ENCODE assay signal across 21 mouse cellular contexts in the genomic region with DNA sequence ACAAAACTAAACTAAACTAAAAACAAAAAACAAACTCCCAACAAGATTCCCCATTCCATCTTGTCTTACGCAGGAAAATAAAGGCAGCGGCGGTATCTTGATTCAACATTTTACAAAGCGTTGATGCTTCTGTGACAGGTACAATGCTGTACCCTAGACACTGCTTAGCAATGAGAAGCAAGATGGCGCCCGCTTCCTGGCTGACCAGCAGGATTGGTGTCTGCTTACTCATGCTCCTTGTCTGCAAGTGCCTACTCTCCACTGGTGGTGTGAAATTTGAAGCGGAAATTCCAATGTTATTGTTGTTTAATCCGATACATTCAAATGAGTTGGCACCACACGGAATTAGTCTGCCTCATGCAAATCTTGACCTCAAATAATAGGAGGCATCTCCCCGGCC.
DNase-seq lines count a peak whose midpoint lies in the region; ATAC-seq and TF ChIP-seq lines count a peak whose summit lies in the region.
"Had no signal": no experiment of that assay in that cellular context is flagged by ENCODE, and none has a peak within 500 bp of the region (broad histone marks: within the 10 kb centered on the region; RNA-seq: fewer than 3 reads in every experiment).

No protein-coding gene starts in this region.

- no peak overlapping the region for H3K27ac ChIP-seq in hindbrain, postnatal 0 days
- no peak overlapping the region for H3K27ac ChIP-seq in hindbrain, embryonic 12.5 days
- no peak overlapping the region for H3K27ac ChIP-seq in midbrain, embryonic 14.5 days (replicated peaks; ENCODE audit: low read depth, low read length)
- no peak overlapping the region for H3K27ac ChIP-seq in midbrain, embryonic 15.5 days
- H3K27ac ChIP-seq: embryonic facial prominence, embryonic 10.5 days; embryonic facial prominence, embryonic 12.5 days; forebrain, embryonic 13.5 days; forebrain, embryonic 15.5 days had no signal

- H3K9me3 ChIP-seq in hindbrain, postnatal 0 days (ENCODE audit: low read length), result no peaks in the 10 kb centered on the region
- H3K9me3 ChIP-seq in hindbrain, embryonic 12.5 days (replicated peaks), result no peaks in the 10 kb centered on the region
- no peaks in the 10 kb centered on the region for H3K9me3 ChIP-seq in midbrain, embryonic 14.5 days (ENCODE audit: control insufficient read depth, low read length)
- H3K9me3 ChIP-seq in midbrain, embryonic 15.5 days, result no peaks in the 10 kb centered on the region
- H3K9me3 ChIP-seq: embryonic facial prominence, embryonic 10.5 days; embryonic facial prominence, embryonic 12.5 days; forebrain, embryonic 13.5 days; forebrain, embryonic 15.5 days had no signal

- H3K4me3 ChIP-seq in hindbrain, postnatal 0 days (ENCODE audit: low read length), result no peak overlapping the region
- no peak overlapping the region for H3K4me3 ChIP-seq in hindbrain, embryonic 12.5 days
- no peak overlapping the region for H3K4me3 ChIP-seq in midbrain, embryonic 14.5 days (replicated peaks; ENCODE audit: low read depth, low read length)
- no peak overlapping the region for H3K4me3 ChIP-seq in midbrain, embryonic 15.5 days
- H3K4me3 ChIP-seq: embryonic facial prominence, embryonic 10.5 days; embryonic facial prominence, embryonic 12.5 days; forebrain, embryonic 13.5 days; forebrain, embryonic 15.5 days had no signal

- H3K4me2 ChIP-seq in hindbrain, postnatal 0 days (ENCODE audit: low read depth, low read length), result no peak overlapping the region
- no peak overlapping the region for H3K4me2 ChIP-seq in hindbrain, embryonic 12.5 days (replicated peaks)
- no peak overlapping the region for H3K4me2 ChIP-seq in midbrain, embryonic 14.5 days (ENCODE audit: low read length)
- H3K4me2 ChIP-seq in midbrain, embryonic 15.5 days, result no peak overlapping the region
- H3K4me2 ChIP-seq: embryonic facial prominence, embryonic 12.5 days; forebrain, embryonic 13.5 days; forebrain, embryonic 15.5 days had no signal

- 78% methylated on average over 10 of the region's 10 CpGs for WGBS in hindbrain, postnatal 0 days
- 91% methylated on average over 10 of the region's 10 CpGs for WGBS in hindbrain, embryonic 12.5 days
- 80% methylated on average over 10 of the region's 10 CpGs for WGBS in midbrain, embryonic 14.5 days
- WGBS in midbrain, embryonic 15.5 days, result 78% methylated on average over 10 of the region's 10 CpGs

- H3K4me1 ChIP-seq in hindbrain, postnatal 0 days (ENCODE audit: insufficient read depth, low read length), result no peaks in the 10 kb centered on the region
- no peaks in the 10 kb centered on the region for H3K4me1 ChIP-seq in hindbrain, embryonic 12.5 days
- H3K4me1 ChIP-seq in midbrain, embryonic 14.5 days (ENCODE audit: control insufficient read depth, insufficient read depth, low read length), result no peaks in the 10 kb centered on the region
- H3K4me1 ChIP-seq in midbrain, embryonic 15.5 days, result 0 out of 2 replicates have a peak, but pooled peaks cover 3% of the 10 kb centered on the region
- H3K4me1 ChIP-seq: embryonic facial prominence, embryonic 10.5 days; embryonic facial prominence, embryonic 12.5 days; forebrain, embryonic 13.5 days; forebrain, embryonic 15.5 days had no signal

- 0 out of 2 replicates have a peak, but pooled peaks have one; percentile 56 for ATAC-seq in hindbrain, postnatal 0 days
- ATAC-seq in hindbrain, embryonic 12.5 days (ENCODE audit: low FRiP score), result no peak
- ATAC-seq in midbrain, embryonic 14.5 days (ENCODE audit: low FRiP score, low TSS enrichment), result no peak
- no peak for ATAC-seq in midbrain, embryonic 15.5 days (replicated peaks)
- ATAC-seq in megakaryocyte, adult 5-6 weeks (ENCODE audit: poor library complexity, severe bottlenecking), result no peak
- ATAC-seq: forebrain, embryonic 13.5 days; forebrain, embryonic 15.5 days; forebrain, postnatal 0 days; Patski had no signal

- no peak for TF ChIP-seq CTCF in hindbrain, postnatal 0 days (IDR thresholded peaks at IDR 0.05; ENCODE audit: low read depth)

- no peaks in the 10 kb centered on the region for H3K27me3 ChIP-seq in hindbrain, postnatal 0 days (ENCODE audit: insufficient read depth, low read length)
- no peaks in the 10 kb centered on the region for H3K27me3 ChIP-seq in hindbrain, embryonic 12.5 days
- no peaks in the 10 kb centered on the region for H3K27me3 ChIP-seq in midbrain, embryonic 14.5 days (ENCODE audit: control insufficient read depth, insufficient read depth, low read length)
- H3K27me3 ChIP-seq in midbrain, embryonic 15.5 days (replicated peaks), result peaks cover 3% of the 10 kb centered on the region; the same call in 1 of the 2 replicates
- H3K27me3 ChIP-seq: embryonic facial prominence, embryonic 12.5 days; forebrain, embryonic 15.5 days had no signal

- no peak overlapping the region for H3K9ac ChIP-seq in hindbrain, postnatal 0 days (replicated peaks; ENCODE audit: low read length)
- no peak overlapping the region for H3K9ac ChIP-seq in hindbrain, embryonic 12.5 days
- H3K9ac ChIP-seq in midbrain, embryonic 14.5 days (replicated peaks; ENCODE audit: low read length), result no peak overlapping the region
- no peak overlapping the region for H3K9ac ChIP-seq in midbrain, embryonic 15.5 days
- H3K9ac ChIP-seq: embryonic facial prominence, embryonic 12.5 days; forebrain, embryonic 13.5 days; forebrain, embryonic 15.5 days; forebrain, postnatal 0 days had no signal

- DNase-seq in hindbrain, postnatal 0 days (ENCODE audit: low spot score), result no peak
- DNase-seq in midbrain, embryonic 14.5 days, result peak; percentile 17
- DNase-seq in R1 (ENCODE audit: low read depth, low spot score), result peak; percentile 24
- no peak for DNase-seq in right cerebral cortex, adult 18-20 months
- DNase-seq: adrenal gland, adult 2 months; adrenal gland, postnatal 10 days; adrenal gland, postnatal 25 days; cerebellum, adult 11-12 months; cerebellum, adult 2 months; cerebellum, adult 9-10 months; cerebellum, postnatal 10 days; cerebellum, postnatal 25 days; forebrain, postnatal 0 days had no signal

- 0 out of 2 replicates have a peak, but pooled peaks cover 3% of the 10 kb centered on the region for H3K36me3 ChIP-seq in hindbrain, postnatal 0 days (ENCODE audit: insufficient read depth, low read length)
- H3K36me3 ChIP-seq in hindbrain, embryonic 12.5 days, result peaks cover 3% of the 10 kb centered on the region; the same call in 1 of the 2 replicates
- H3K36me3 ChIP-seq in midbrain, embryonic 14.5 days (ENCODE audit: control insufficient read depth, insufficient read depth, low read length), result no peaks in the 10 kb centered on the region
- no peaks in the 10 kb centered on the region for H3K36me3 ChIP-seq in midbrain, embryonic 15.5 days (replicated peaks)
- H3K36me3 ChIP-seq: embryonic facial prominence, embryonic 10.5 days; embryonic facial prominence, embryonic 12.5 days; forebrain, embryonic 15.5 days had no signal

Comparison
In these comparisons a context has a peak if more than half of its experiments do, and no peak if none do; other contexts are left out.
1. DNase-seq: peak in midbrain, embryonic 14.5 days (single experiment) and R1 (single experiment); none in hindbrain, postnatal 0 days (single experiment) and right cerebral cortex, adult 18-20 months (single experiment).